Mouse (Mus musculus) cortical plate, adult 2 months (tissue): ENCODE results near the gene Clic3.

Experiments used
- CTCF ChIP-seq: fragments of 200-500 bp; IDR thresholded peaks from 2 replicates; pipeline ENCODE4 v1.5.1; 2011; ENCODE audit warnings: mild to moderate bottlenecking, control low read depth, low read length; ENCODE audit not compliant: insufficient read depth; ENCODE audit errors: extremely low read depth
- POLR2A ChIP-seq: fragments of 200-500 bp; IDR thresholded peaks from 2 replicates; pipeline ENCODE4 v1.6.1; 2011; ENCODE audit warnings: mild to moderate bottlenecking, low read length, control low read depth; ENCODE audit not compliant: insufficient read depth; ENCODE audit errors: extremely low read depth

- TF ChIP-seq CTCF (no peak), POLR2A (no peak)
Measured at GRCm38 (mm10) chr2:25467606-25468303, 11.1 kb downstream of the Clic3 start.
